Mouse (Mus musculus): ENCODE data around the gene Krt25.

Krt25 gene

GRCm38 (mm10) chr11:99275624-99276023 lies 47.1 kb downstream of the Krt25 start:
- DNase-seq = no peak

- DNase-seq = no peak
These were observed 50.0 kb downstream of the Krt25 start for GRCm38 (mm10) chr11:99272721-99273120.

GRCm38 (mm10) chr11:99269192-99269591 lies 53.6 kb downstream of the Krt25 start:
- no peak for DNase-seq

GRCm38 (mm10) chr11:99265796-99266195 lies 57.0 kb downstream of the Krt25 start:
- DNase-seq = no peak

Measured in cerebellum, adult 9-10 months (tissue).